ENCODE assay signal across 12 mouse cellular contexts in genomic region chr9:31972629-31972993, GRCm38 (mm10). TPM values are rescaled to one million over a fixed set of nuclear protein-coding genes. Genes with fewer than 3 reads are reported as not detected.
DNase-seq lines count a peak whose midpoint lies in the region; ATAC-seq and TF ChIP-seq lines count a peak whose summit lies in the region.
"Had no signal": no experiment of that assay in that cellular context is flagged by ENCODE, and none has a peak within 500 bp of the region (broad histone marks: within the 10 kb centered on the region; RNA-seq: fewer than 3 reads in every experiment).

No protein-coding gene starts in this region.

- TF ChIP-seq CTCF in lung, embryonic 14.5 days (IDR thresholded peaks at IDR 0.05; ENCODE audit: low read depth) = no peak
- TF ChIP-seq CTCF in lung, postnatal 0 days (IDR thresholded peaks at IDR 0.05) = no peak
- no peak for TF ChIP-seq CTCF in intestine, postnatal 0 days (IDR thresholded peaks at IDR 0.05; ENCODE audit: low read depth)

- H3K4me1 ChIP-seq in heart, embryonic 10.5 days = peaks cover 21% of the 10 kb centered on the region
- H3K4me1 ChIP-seq in lung, embryonic 14.5 days (ENCODE audit: insufficient read depth) = peaks cover 7% of the 10 kb centered on the region; the same call in 1 of the 2 replicates
- no peaks in the 10 kb centered on the region for H3K4me1 ChIP-seq in lung, postnatal 0 days (ENCODE audit: insufficient read depth, low read depth, low read length)
- no peaks in the 10 kb centered on the region for H3K4me1 ChIP-seq in intestine, postnatal 0 days (replicated peaks; ENCODE audit: control insufficient read depth, insufficient read depth, low read length)
- H3K4me1 ChIP-seq in neural tube, embryonic 15.5 days = peaks cover 14% of the 10 kb centered on the region
- H3K4me1 ChIP-seq: embryonic facial prominence, embryonic 12.5 days had no signal

- no peaks in the 10 kb centered on the region for H3K36me3 ChIP-seq in heart, embryonic 10.5 days
- H3K36me3 ChIP-seq in lung, embryonic 14.5 days (ENCODE audit: insufficient read depth) = no peaks in the 10 kb centered on the region
- no peaks in the 10 kb centered on the region for H3K36me3 ChIP-seq in lung, postnatal 0 days (ENCODE audit: insufficient read depth, low read length)
- H3K36me3 ChIP-seq in intestine, postnatal 0 days (ENCODE audit: control insufficient read depth, insufficient read depth) = no peaks in the 10 kb centered on the region
- no peaks in the 10 kb centered on the region for H3K36me3 ChIP-seq in neural tube, embryonic 15.5 days
- H3K36me3 ChIP-seq: embryonic facial prominence, embryonic 12.5 days had no signal

- peak overlapping the region; percentile 84 for H3K27ac ChIP-seq in heart, embryonic 10.5 days
- H3K27ac ChIP-seq in lung, embryonic 14.5 days (ENCODE audit: low read depth) = no peak overlapping the region
- no peak overlapping the region for H3K27ac ChIP-seq in lung, postnatal 0 days (ENCODE audit: low read length)
- H3K27ac ChIP-seq in intestine, postnatal 0 days (ENCODE audit: low read depth, low read length) = no peak overlapping the region
- H3K27ac ChIP-seq in neural tube, embryonic 15.5 days (replicated peaks) = peak overlapping the region; percentile 30
- H3K27ac ChIP-seq: embryonic facial prominence, embryonic 12.5 days; gastrocnemius, adult 2 months had no signal

- H3K4me2 ChIP-seq in lung, embryonic 14.5 days = peak overlapping the region; percentile 2; the same call in 1 of the 2 replicates
- no peak overlapping the region for H3K4me2 ChIP-seq in lung, postnatal 0 days (replicated peaks; ENCODE audit: low read depth, low read length)
- peak overlapping the region; percentile 14 for H3K4me2 ChIP-seq in intestine, postnatal 0 days (replicated peaks; ENCODE audit: low read depth)
- H3K4me2 ChIP-seq in neural tube, embryonic 15.5 days = 0 out of 2 replicates have a peak overlapping the region, but pooled peaks have one; percentile 5
- H3K4me2 ChIP-seq: embryonic facial prominence, embryonic 12.5 days had no signal

- H3K9ac ChIP-seq in lung, embryonic 14.5 days = no peak overlapping the region
- no peak overlapping the region for H3K9ac ChIP-seq in lung, postnatal 0 days (replicated peaks; ENCODE audit: low read depth)
- H3K9ac ChIP-seq in intestine, postnatal 0 days (ENCODE audit: low read depth, low read length) = no peak overlapping the region
- no peak overlapping the region for H3K9ac ChIP-seq in neural tube, embryonic 15.5 days (replicated peaks)
- H3K9ac ChIP-seq: embryonic facial prominence, embryonic 12.5 days had no signal

- 37% methylated on average over 6 of the region's 6 CpGs for WGBS in heart, embryonic 10.5 days
- WGBS in lung, embryonic 14.5 days = 40% methylated on average over 6 of the region's 6 CpGs
- 41% methylated on average over 6 of the region's 6 CpGs for WGBS in lung, postnatal 0 days
- WGBS in intestine, postnatal 0 days = 43% methylated on average over 6 of the region's 6 CpGs
- WGBS in neural tube, embryonic 15.5 days = 49% methylated on average over 6 of the region's 6 CpGs

- no peaks in the 10 kb centered on the region for H3K9me3 ChIP-seq in heart, embryonic 10.5 days
- no peaks in the 10 kb centered on the region for H3K9me3 ChIP-seq in lung, embryonic 14.5 days (ENCODE audit: low read depth, low read length)
- no peaks in the 10 kb centered on the region for H3K9me3 ChIP-seq in lung, postnatal 0 days (ENCODE audit: low read length)
- no peaks in the 10 kb centered on the region for H3K9me3 ChIP-seq in intestine, postnatal 0 days (ENCODE audit: control insufficient read depth)
- no peaks in the 10 kb centered on the region for H3K9me3 ChIP-seq in neural tube, embryonic 15.5 days (replicated peaks)
- H3K9me3 ChIP-seq: embryonic facial prominence, embryonic 12.5 days had no signal

- TF ChIP-seq EP300 in lung, postnatal 0 days (IDR thresholded peaks at IDR 0.05) = no peak

- H3K4me3 ChIP-seq in heart, embryonic 10.5 days = peak overlapping the region; percentile 22
- H3K4me3 ChIP-seq in lung, embryonic 14.5 days (ENCODE audit: low read depth, low read length) = no peak overlapping the region
- no peak overlapping the region for H3K4me3 ChIP-seq in lung, postnatal 0 days (ENCODE audit: low read depth, low read length)
- no peak overlapping the region for H3K4me3 ChIP-seq in intestine, postnatal 0 days (ENCODE audit: low read depth, low read length)
- no peak overlapping the region for H3K4me3 ChIP-seq in neural tube, embryonic 15.5 days (replicated peaks)
- H3K4me3 ChIP-seq: embryonic facial prominence, embryonic 12.5 days; gastrocnemius, adult 2 months had no signal

- no peak for ATAC-seq in lung, embryonic 14.5 days (ENCODE audit: insufficient read depth)
- ATAC-seq in lung, postnatal 0 days = no peak
- 0 out of 2 replicates have a peak, but pooled peaks have one; percentile 4 for ATAC-seq in intestine, postnatal 0 days
- ATAC-seq in neural tube, embryonic 15.5 days (ENCODE audit: low FRiP score) = no peak
- no peak for ATAC-seq in megakaryocyte, adult 5-6 weeks (ENCODE audit: poor library complexity, severe bottlenecking)

- H3K27me3 ChIP-seq in heart, embryonic 10.5 days (ENCODE audit: insufficient read depth, poor library complexity, severe bottlenecking) = no peaks in the 10 kb centered on the region
- no peaks in the 10 kb centered on the region for H3K27me3 ChIP-seq in lung, embryonic 14.5 days (ENCODE audit: insufficient read depth, low read length)
- H3K27me3 ChIP-seq in lung, postnatal 0 days (replicated peaks; ENCODE audit: insufficient read depth, low read length) = no peaks in the 10 kb centered on the region
- H3K27me3 ChIP-seq in intestine, postnatal 0 days (replicated peaks; ENCODE audit: control insufficient read depth, insufficient read depth, low read length) = no peaks in the 10 kb centered on the region
- H3K27me3 ChIP-seq in neural tube, embryonic 15.5 days (replicated peaks) = no peaks in the 10 kb centered on the region
- H3K27me3 ChIP-seq: embryonic facial prominence, embryonic 12.5 days had no signal

- DNase-seq in heart, embryonic 10.5 days (ENCODE audit: low spot score) = no peak
- no peak for DNase-seq in heart, postnatal 4 days
- no peak for DNase-seq in lung, embryonic 14.5 days
- no peak for DNase-seq in lung, postnatal 0 days (ENCODE audit: low spot score)
- DNase-seq in urinary bladder, postnatal 36 days (ENCODE audit: low spot score in 2 of 2) = no peak
- DNase-seq: cerebellum, adult 18-20 months; gastrocnemius, adult 2 months had no signal

RNA-seq across cellular contexts. Expression of gene Barx2, which starts 59.3 kb away (rescaled TPM):
- polyA plus RNA-seq in heart, embryonic 10.5 days (2016; fragmentation: Nextera tagmentation; extraction: Ambion mirVana) = 0.21 and 0.26 TPM in 2 replicates
- under 1 TPM in 1 of 2 experiments, not detected in 1; 0.14 TPM for total RNA-seq in heart, postnatal 4 days (2021)
- 0.22 and 0.36 TPM in 2 replicates for polyA plus RNA-seq in lung, embryonic 14.5 days (2014; fragmentation: Nextera tagmentation; extraction: Ambion mirVana)
- polyA plus RNA-seq in lung, postnatal 0 days (2015; fragmentation: Nextera tagmentation; extraction: Ambion mirVana) = 0.37 and 0.39 TPM in 2 replicates
- not detected in 2 replicates for polyA plus RNA-seq in intestine, postnatal 0 days (2015; fragmentation: Nextera tagmentation; extraction: Ambion mirVana)
- polyA plus RNA-seq in neural tube, embryonic 15.5 days (2015; fragmentation: Nextera tagmentation; extraction: Ambion mirVana) = 0.17 and 0.20 TPM in 2 replicates
- not detected in 2 replicates for total RNA-seq in megakaryocyte, adult 5-6 weeks (2015)
- total RNA-seq in megakaryocyte, adult 5-6 weeks (2017) = not detected in 2 replicates
- total RNA-seq: megakaryocyte-erythroid progenitor cell, adult 5-6 weeks had no signal

Comparison
In these comparisons a context has a peak if more than half of its experiments do, and no peak if none do; other contexts are left out.
1. H3K27ac ChIP-seq: peak in heart, embryonic 10.5 days (single experiment) and neural tube, embryonic 15.5 days (single experiment); none in lung, embryonic 14.5 days (single experiment), lung, postnatal 0 days (single experiment) and intestine, postnatal 0 days (single experiment).